Mouse (Mus musculus) kidney, adult 8-10 months (tissue): Measurements from ENCODE around the gene Map3k5.
"Not testable (repeated sequence)": the region's sequence is repeated elsewhere in the genome, so short reads cannot be mapped to it uniquely, and the experiment has no call there.

ENCODE experiments used
- DNase-seq, 2 experiments: peaks; one replicate each; pipeline ENCODE4 v3.0.0; 2022

Gene Map3k5

GRCm38 (mm10) chr10:19934384-19935294, at the start of gene Map3k5:
Map3k5 (plus strand) TSS chr10:19934472.
- peak; percentile 41 to 46 for DNase-seq

GRCm38 (mm10) chr10:19886249-19886648, 48.0 kb upstream of the Map3k5 start:
- DNase-seq: no peak

- DNase-seq: no peak
Observed at GRCm38 (mm10) chr10:19889908-19890307, 44.4 kb upstream of the Map3k5 start.

- DNase-seq: no peak
Observed at GRCm38 (mm10) chr10:19891686-19892085, 42.6 kb upstream of the Map3k5 start.

- peak in 1 of 2 experiments; percentile 23 for DNase-seq
Observed at GRCm38 (mm10) chr10:19893146-19893545, 41.1 kb upstream of the Map3k5 start.

GRCm38 (mm10) chr10:19893976-19894375, 40.3 kb upstream of the Map3k5 start:
- peak in 1 of 2 experiments; percentile 19 for DNase-seq

- DNase-seq: no peak
Observed at GRCm38 (mm10) chr10:19900191-19900590, 34.1 kb upstream of the Map3k5 start.

GRCm38 (mm10) chr10:19901992-19902391, 32.3 kb upstream of the Map3k5 start:
- DNase-seq: no peak

DNA sequence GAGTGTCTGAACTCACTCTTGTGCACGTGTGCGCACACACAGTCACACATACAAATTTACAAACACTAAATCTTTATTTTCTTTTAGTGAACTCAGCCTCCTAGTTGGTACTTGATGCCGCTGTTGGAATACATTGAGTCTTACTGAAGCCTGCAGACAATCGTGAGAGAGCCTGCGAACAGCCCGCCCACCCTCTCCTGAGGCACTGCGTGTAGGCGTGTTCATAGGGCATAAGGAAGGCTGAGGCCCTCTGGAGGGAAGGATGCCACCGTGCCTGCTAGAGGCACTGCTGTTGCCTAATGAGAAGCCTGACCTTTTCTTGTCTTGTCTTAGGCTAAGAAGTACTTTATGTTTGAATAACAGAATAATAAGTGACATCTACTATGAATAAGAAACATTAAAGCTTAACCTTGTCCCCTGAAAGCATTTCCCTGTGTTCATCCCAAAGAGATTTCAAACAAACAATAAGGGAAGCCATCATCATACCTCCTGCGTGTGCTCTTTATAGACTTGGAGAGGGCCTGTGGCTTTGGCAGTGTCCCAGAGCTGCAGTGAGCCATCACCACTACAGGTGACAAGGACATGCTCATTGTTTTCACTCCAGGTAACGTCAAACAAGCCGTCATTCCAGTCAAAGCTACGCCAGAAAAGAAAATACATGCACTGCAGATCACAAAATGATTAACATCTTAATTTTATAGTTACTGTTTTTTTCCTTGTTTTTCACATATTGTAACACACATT, 30.0 kb upstream of the Map3k5 start:
- DNase-seq: no peak

DNA sequence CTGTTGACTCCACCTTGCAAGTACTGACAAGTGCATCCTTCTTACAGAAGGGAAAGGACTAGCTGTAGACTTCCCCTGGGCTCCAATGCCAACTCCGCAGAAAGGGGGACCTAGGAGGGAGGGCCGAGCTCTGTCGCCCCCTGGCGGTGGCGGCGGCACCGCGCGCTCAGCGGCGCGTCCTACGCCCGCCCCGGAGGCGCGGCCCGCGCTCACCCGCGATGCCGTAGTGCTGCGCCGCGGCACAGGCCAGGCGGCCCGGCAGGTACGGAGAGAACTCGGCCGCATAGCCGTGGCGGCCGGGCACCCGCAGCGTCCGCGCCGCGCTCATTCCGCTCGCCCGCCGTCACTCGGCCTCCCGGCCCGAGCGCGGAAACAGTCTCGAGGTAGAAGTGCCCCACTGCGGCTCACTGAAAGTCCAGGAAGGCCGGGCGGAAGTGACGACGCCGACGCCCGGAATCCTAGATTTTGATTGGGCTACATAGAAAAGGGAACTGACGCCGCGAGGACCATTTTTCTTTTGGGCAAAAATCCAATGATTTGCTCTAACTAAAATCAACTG, 26.9 kb upstream of the Map3k5 start, which contains the start of gene Pex7:
TSS of gene Pex7 (minus strand) at position 444 of the 559 bp plus-strand sequence.
- DNase-seq: peak; percentile 93 to 96

- peak in 1 of 2 experiments; percentile 64 for DNase-seq
Observed at GRCm38 (mm10) chr10:19908076-19908475, 26.2 kb upstream of the Map3k5 start.

- no peak for DNase-seq
Observed at GRCm38 (mm10) chr10:19910516-19910915, 23.8 kb upstream of the Map3k5 start.

DNA sequence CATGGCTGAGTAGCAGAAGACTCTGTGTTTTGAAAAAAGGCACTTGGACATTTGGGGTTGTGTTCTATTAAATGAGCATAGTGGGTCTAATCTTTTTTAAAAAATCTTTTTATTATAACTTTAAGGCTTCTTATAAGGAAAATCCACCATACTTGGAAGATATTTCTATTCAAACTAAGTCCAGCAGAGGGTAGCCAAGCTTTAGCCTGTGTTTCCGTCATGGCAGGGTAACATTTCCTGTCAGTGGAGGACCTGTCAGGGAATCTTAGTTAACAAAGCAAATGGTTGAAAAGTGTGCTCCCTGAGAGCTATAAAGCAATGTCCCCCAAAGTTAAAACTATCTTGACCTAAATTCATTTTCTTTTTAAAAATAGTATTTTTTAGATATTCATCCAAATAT, 22.7 kb upstream of the Map3k5 start:
- DNase-seq: no peak

DNA sequence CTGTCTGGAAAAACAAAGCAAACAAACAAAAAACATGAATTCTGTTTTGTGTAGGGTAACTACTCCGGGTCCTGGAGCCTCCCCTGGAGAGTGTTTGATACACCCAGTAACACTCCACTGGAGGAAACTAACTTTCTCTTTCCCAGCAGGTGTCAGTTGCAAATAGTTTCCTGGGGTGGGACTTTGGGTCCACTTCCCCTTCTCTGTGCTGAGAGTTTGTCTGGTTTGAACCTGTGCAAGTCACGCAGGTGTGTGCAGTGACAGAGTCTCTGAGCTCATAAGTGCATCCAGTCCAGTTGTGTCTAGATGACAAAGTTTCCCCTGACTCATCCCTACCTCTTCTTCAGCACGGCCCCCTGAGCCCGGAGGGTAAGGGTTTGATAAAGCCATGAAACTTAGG, 20.5 kb upstream of the Map3k5 start:
- no peak for DNase-seq

- peak; percentile 79 to 86 for DNase-seq
Observed at GRCm38 (mm10) chr10:19915301-19915700, 19.0 kb upstream of the Map3k5 start.

DNA sequence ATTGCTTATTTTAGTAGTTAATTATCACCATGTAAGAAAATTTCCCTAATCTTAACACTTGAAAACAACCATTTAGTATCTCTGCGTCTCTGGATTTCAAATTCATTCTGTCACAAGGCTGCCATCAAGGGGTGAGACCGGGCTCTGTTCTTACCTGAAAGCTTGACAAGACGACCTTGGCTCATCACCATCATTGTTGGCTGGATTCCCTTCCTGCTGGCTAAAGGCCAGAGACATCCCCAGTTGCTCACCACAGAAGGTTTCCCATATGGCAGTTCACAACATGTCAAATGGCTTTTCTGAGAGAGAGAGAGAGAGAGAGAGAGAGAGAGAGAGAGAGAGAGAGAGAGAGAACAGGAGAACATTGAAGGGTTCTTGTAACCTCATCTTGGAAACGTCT, 11.9 kb upstream of the Map3k5 start:
- DNase-seq: no peak

DNA sequence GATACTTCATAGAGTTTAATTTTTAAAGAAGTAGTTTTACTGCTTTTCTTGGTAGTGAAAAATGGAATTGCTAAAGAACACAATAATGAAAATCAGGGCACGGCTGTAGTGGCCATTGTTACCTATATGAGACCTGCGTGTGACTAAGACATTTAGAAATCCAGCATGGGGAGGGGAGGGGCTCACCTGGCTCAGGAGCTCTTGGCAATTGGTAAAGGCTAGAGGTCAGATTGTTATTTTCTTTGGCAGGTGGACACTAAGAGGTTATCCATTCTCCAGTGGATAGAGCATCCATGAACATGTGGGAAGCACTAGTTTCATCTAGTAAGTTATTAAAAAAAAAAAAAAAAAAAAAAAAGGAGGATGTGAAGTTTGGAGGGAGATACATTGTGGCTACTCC, 10.0 kb upstream of the Map3k5 start:
- DNase-seq: peak in 1 of 2 experiments; percentile 30

DNA sequence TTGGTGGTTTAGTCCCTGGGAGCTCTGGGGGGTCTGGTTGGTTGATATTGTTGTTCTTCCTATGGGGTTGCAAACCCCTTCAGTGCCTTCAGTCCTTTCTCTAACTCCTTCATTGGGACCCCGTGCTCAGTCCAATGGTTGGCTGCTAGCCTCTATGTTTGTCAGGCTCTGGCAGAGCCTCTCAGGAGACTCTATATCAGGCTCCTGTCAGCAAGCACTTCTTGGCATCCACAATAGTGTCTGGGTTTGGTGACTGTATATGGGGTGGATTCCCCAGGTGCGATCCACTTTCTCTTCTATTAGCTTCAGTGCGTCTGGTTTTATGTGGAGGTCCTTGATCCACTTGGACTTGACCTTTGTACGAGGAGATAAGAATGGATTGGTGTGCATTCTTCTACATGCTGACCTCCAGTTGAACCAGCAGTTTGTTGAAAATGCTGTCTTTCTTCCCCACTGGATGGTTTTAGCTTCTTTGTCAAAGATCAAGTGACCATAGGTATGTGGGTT, 7.8 kb upstream of the Map3k5 start:
- DNase-seq: not testable (repeated sequence)

DNA sequence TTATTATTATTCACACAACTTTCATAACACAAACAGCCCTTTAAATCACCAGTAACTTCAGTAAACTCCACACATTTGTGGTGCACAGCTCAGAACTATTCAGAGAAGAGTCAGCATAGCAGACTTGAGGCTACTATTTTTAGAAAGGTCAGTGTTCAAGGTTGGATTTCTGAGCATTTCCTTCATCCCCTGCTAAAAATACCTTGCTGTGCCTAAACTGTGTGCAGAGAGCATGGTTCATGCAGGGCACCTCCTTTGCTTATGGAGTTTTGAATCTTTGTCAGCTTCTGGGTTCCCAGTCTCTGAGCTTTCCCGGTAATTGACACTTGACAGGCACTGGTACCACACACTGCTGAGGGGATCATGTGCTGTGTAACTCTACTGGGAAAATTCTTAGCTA, 6.1 kb upstream of the Map3k5 start:
- no peak for DNase-seq

DNA sequence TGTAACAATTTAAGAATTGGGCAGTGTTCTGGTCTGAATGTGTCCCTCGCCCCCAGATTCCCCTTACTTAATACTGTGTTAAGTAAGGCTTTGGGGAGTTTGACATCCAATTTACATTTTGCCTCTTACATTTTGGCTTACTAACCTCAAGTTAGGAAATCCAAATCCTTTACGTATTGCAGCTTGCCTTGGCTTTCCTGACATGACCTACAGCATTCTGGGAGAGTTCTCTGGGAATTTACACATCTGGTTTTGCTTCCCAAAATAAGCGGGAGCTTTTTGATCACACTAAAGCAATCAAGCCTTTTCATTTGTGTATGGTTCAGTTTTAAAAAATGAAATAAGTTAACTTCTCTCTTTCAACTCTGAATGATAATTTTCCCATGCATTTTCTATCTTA, 1.3 kb upstream of the Map3k5 start:
- no peak for DNase-seq

- DNase-seq: peak; percentile 88 to 89
Observed at GRCm38 (mm10) chr10:19933511-19934383, 525 bp upstream of the Map3k5 start.

DNA sequence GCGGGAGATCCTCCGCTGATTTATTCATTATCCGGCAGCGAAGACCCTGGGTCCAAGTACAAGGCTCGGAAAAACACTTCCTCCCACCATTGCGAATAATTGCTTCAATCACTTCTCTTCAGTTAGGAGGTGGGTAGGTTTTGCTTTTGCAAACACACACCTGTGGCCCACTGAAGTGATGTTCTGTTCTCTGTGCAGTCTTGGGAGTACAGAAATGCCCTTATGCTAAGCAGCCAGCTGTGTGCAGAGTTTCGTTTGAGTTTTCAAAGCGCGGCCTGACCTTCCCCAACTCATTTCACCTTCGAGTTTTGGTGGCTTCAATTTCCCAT, 987 bp downstream of the Map3k5 start:
- DNase-seq: no peak
